Mouse (Mus musculus) hindbrain, postnatal 0 days (tissue): ENCODE measurements around the gene Cnpy1. TPM values are rescaled to one million over a fixed set of nuclear protein-coding genes. Genes with fewer than 3 reads are reported as not detected.

Source experiments
- ATAC-seq: fragments of 200-750 bp; cut with Nextera tagmentation; 2 replicates; pipeline ENCODE4 v1.8.0; 2017; ENCODE audit warnings: mild to moderate bottlenecking, moderate TSS enrichment, moderate library complexity
- DNase-seq: peaks from one replicate; pipeline ENCODE4 v3.0.0-alpha.2; 2015; ENCODE audit warnings: low spot score
- H3K27ac ChIP-seq: fragments of 300-500 bp; sonication (generic); 2 replicates; pipeline ENCODE4 v1.5.1; 2014; ENCODE audit warnings: mild to moderate bottlenecking
- H3K27me3 ChIP-seq: fragments of 300-500 bp; sonication (generic); 2 replicates; pipeline ENCODE4 v1.6.1; 2014; ENCODE audit warnings: low read length, mixed read lengths; ENCODE audit not compliant: insufficient read depth
- H3K36me3 ChIP-seq: fragments of 300-500 bp; sonication (generic); 2 replicates; pipeline ENCODE4 v1.6.1; 2014; ENCODE audit warnings: low read length, mixed read lengths; ENCODE audit not compliant: insufficient read depth
- H3K4me1 ChIP-seq: fragments of 300-500 bp; sonication (generic); 2 replicates; pipeline ENCODE4 v1.6.1; 2014; ENCODE audit warnings: antibody characterized with exemption, low read length, mixed read lengths; ENCODE audit not compliant: insufficient read depth
- H3K4me2 ChIP-seq: fragments of 300-500 bp; sonication (generic); 2 replicates; pipeline ENCODE4 v1.6.1; 2014; ENCODE audit warnings: low read depth, mild to moderate bottlenecking, low read length, moderate library complexity, mixed read lengths
- H3K4me3 ChIP-seq: fragments of 300-500 bp; sonication (generic); 2 replicates; pipeline ENCODE4 v1.5.1; 2014; ENCODE audit warnings: low read length
- H3K9ac ChIP-seq: fragments of 300-500 bp; sonication (generic); replicated peaks from 2 replicates; pipeline ENCODE4 v1.6.1; 2014; ENCODE audit warnings: mild to moderate bottlenecking, low read length, moderate library complexity, mixed read lengths
- H3K9me3 ChIP-seq: fragments of 300-500 bp; sonication (generic); 2 replicates; pipeline ENCODE4 v1.6.1; 2016; ENCODE audit warnings: low read length, mixed read lengths
- CTCF ChIP-seq: IDR thresholded peaks from 2 replicates; pipeline ENCODE4 v1.5.1; 2016; ENCODE audit warnings: antibody characterized with exemption, control low read depth, low read depth
- WGBS: fragments of 180-500 bp; shearing (Covaris S2); extraction: QIAGEN DNeasy Blood & Tissue Kit; methylation state at CpG from one replicate; pipeline ENCODE4 v1.1.7; 2014; 5-methylcytosine and 5-hydroxymethylcytosine counted together
- polyA plus RNA-seq: library from polyadenylated mRNA; unstranded; fragments of >200 nt; fragmentation: Nextera tagmentation; extraction: Ambion mirVana; gene quantifications from 2 replicates; pipeline ENCODE4 v1.2.1, GENCODE M21; 2015
- total RNA-seq: library from RNA; depleted of rRNA; stranded (reverse); fragments of >200 nt; gene quantifications from 2 replicates; pipeline ENCODE4 v1.2.3, GENCODE M21; 2014

Cnpy1 gene
- total and polyA plus RNA-seq, 2 experiments from 2014 or later, result 31.7 to 45.6 TPM

DNA sequence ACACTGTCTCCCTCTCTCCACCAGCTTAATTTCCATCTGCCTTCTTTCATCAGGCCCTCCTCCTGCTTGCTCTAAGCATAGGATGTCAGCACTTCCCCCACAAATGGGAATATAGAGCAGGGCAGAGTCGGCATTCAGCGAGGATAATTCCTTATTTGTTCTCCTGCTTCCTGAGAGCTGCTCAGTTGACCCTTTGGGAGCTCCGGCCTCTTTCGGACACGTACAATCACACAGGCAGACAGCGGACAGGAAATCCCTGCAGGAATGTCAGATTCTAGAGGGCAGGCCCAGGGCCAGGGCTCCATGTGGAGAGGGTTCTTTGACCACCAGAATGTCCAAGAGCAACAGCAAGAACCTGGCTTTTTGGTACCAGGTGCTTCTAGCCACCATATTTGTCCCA is 9.5 kb downstream of the Cnpy1 start:
- no peaks in the 10 kb centered on the region for H3K4me1 ChIP-seq
- 25% methylated on average over 6 of the region's 6 CpGs for WGBS
- DNase-seq, result no peak
- H3K4me2 ChIP-seq, result no peak overlapping the region
- H3K9me3 ChIP-seq, result no peaks in the 10 kb centered on the region
- H3K9ac ChIP-seq, result no peak overlapping the region
- H3K36me3 ChIP-seq, result no peaks in the 10 kb centered on the region
- H3K27ac ChIP-seq, result no peak overlapping the region; the same call in 1 of the 2 replicates
- H3K4me3 ChIP-seq, result no peak overlapping the region
- no peaks in the 10 kb centered on the region for H3K27me3 ChIP-seq
- ATAC-seq, result no peak
- TF ChIP-seq CTCF, result no peak

DNA sequence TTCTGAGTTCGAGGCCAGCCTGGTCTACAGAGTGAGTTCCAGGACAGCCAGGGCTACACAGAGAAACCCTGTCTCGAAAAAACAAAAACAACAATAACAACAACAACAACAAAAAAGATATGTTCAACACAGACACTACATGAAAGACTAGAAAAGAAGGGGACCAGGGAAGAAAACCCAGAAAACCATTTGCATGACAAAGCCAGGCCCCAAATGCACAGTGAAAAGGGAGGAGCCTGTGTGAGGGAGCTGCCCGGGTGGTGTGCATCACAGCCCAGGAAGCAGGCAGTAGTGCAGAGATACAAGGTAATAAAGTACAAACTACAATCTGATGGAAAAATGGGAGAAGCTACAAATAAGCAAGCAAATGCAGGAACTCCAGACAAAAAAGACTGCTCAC is 13.5 kb downstream of the Cnpy1 start:
- WGBS, result 54% methylated on average over 3 of the region's 3 CpGs
- DNase-seq (no peak), ATAC-seq (no peak)

DNA sequence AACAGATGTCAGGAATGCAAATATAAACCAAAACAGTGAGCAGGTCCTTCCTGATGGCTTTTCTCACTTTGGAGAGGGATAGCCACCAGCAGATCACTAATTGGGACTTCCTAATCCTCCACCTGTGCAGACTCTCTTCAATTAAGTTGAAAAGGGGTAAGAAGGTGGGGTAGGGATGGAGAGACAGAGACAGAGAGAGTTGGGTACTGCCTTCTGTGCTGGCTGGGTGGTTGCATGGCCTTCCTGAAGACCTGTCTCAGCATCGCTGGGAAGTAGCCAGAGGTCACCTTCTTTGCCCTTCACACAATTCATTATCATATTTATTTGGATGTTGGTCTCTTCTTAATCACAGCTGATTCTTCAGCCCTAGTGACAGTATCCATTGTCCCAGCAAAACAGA is 26.0 kb downstream of the Cnpy1 start:
- no peak overlapping the region for H3K4me3 ChIP-seq
- no peak for ATAC-seq
- 78% methylated on average over 1 of the region's 1 CpGs for WGBS

More for the DNA sequence above, 13.5 kb downstream of the Cnpy1 start:
- H3K4me1 ChIP-seq, result no peaks in the 10 kb centered on the region
- no peak overlapping the region for H3K9ac ChIP-seq
- no peak for TF ChIP-seq CTCF
- no peak overlapping the region for H3K4me3 ChIP-seq
- H3K9me3 ChIP-seq, result no peaks in the 10 kb centered on the region
- H3K27ac ChIP-seq, result no peak overlapping the region
- H3K27me3 ChIP-seq, result no peaks in the 10 kb centered on the region
- H3K36me3 ChIP-seq, result no peaks in the 10 kb centered on the region
- H3K4me2 ChIP-seq, result no peak overlapping the region

DNA sequence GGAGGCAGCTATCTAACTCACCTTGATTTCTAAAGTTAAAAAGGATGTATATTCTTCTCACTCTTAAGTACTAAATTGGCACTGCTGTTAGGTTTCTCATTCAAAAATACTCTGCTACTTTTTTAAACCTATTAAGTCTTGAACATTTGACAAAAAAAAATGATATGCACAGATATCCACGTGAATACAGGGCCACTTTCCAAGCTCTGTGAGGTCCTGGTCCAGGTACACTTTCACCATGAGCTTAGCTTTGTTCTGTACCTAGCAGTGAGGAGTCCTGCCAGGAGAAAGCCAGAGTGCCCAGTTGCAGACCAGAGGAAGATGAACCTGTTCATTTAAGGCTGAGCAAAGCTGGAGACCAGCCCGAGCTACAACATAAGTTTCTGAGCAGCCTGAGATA is 32.2 kb downstream of the Cnpy1 start:
- ATAC-seq, result no peak

More for the DNA sequence above, 26.0 kb downstream of the Cnpy1 start:
- Histone ChIP-seq H3K9me3 (no peaks in the 10 kb centered on the region), H3K36me3 (no peaks in the 10 kb centered on the region), H3K4me1 (no peaks in the 10 kb centered on the region), H3K4me2 (no peak overlapping the region), H3K9ac (no peak overlapping the region), H3K27ac (no peak overlapping the region), H3K27me3 (no peaks in the 10 kb centered on the region)
- no peak for DNase-seq
- TF ChIP-seq CTCF, result no peak

DNA sequence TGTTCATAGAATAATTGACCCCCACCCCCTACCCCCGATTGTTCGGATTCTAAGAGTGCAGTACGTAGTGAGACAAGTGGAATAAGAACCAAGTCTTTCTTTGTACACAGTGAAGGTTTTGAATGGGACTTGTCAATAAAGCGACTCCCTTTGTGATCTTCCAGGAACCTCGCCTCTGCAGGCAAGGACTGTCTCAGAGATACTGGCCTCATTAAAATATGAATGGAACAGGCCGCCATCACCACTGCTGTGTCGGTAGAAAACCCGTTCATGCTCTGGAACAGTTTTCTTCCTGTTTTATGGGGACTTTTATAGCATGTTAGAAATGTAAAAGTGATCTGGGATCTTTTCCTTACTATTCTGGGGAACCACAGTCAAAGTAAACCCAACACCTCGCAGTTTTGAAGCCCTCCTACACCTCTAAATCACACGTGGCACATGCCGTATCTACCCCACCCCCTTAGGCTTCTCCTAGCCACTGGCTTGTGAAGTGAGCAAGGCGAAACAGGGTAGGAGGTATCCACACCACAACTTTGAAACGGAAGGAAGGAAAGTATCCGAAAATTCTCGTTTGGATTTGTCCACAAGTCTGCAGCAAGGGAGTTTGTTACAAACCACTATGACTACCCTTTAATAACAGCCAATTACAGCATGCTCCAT is 33.8 kb downstream of the Cnpy1 start:
- DNase-seq (no peak), ATAC-seq (no peak)
- Histone ChIP-seq H3K36me3 (no peaks in the 10 kb centered on the region), H3K9ac (no peak overlapping the region), H3K4me3 (0 out of 2 replicates have a peak overlapping the region, but pooled peaks have one; percentile 53), H3K27me3 (peaks cover 12% of the 10 kb centered on the region), H3K4me1 (no peaks in the 10 kb centered on the region), H3K9me3 (no peaks in the 10 kb centered on the region), H3K4me2 (peak overlapping the region; percentile 61), H3K27ac (peak overlapping the region; percentile 80; the same call in 1 of the 2 replicates)
- TF ChIP-seq CTCF, result no peak
- 7% methylated on average over 15 of the region's 15 CpGs for WGBS

More for the DNA sequence above, 32.2 kb downstream of the Cnpy1 start:
- Histone ChIP-seq H3K4me3 (no peak overlapping the region), H3K4me2 (no peak overlapping the region), H3K27ac (no peak overlapping the region), H3K27me3 (peaks cover 12% of the 10 kb centered on the region), H3K9ac (no peak overlapping the region), H3K4me1 (no peaks in the 10 kb centered on the region), H3K9me3 (no peaks in the 10 kb centered on the region), H3K36me3 (no peaks in the 10 kb centered on the region)
- 68% methylated on average over 2 of the region's 2 CpGs for WGBS
- TF ChIP-seq CTCF, result no peak
- no peak for DNase-seq

DNA sequence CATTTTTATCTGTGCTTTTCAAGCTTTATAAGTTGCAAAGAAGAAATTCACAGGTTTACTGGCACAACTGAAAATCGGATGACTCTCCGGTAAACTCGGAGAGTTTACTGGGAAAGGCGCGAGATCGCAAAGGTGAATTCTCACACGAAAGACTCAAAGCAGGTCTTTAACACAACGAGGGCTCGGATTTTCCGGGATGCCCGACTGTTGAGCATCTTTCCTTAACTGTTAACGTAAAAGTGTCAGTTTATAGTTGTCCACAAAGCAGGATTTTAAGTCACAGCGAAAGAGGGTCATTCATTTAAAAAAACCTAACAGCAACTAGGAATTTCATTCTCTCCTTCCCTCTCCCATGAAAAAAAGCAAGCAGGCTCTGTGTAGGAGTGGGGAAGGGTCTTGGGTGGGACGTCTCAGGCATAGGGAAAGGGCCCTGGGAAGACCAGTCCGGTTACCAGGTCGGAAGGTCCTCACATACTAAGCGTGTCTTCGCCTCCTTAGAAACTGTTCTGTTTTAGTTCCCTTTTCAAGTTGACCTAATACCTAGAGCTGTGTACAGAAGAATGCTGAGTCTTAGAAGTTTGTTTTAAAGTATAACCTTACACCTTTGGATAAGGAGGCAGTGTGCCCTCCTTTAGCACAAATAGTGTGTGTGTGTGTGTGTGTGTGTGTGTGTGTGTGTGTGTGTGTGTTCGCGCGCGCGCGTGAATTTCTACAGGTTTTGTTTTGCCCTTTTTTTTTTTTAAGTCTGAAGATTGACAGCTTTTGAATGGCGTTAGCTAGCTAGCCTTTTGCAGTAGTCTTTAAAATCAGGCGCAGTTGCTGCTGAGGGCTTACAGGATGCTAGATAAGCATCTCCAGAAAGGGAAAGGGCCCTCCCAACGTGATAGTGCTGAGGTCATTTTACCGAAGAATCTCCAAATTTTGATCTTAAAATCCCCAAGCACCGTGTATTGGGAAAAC is 34.7 kb downstream of the Cnpy1 start:
- Histone ChIP-seq H3K4me1 (no peaks in the 10 kb centered on the region), H3K36me3 (no peaks in the 10 kb centered on the region), H3K9me3 (no peaks in the 10 kb centered on the region), H3K27me3 (peaks cover 12% of the 10 kb centered on the region), H3K4me2 (peak overlapping the region; percentile 61), H3K4me3 (peak overlapping the region; percentile 53), H3K27ac (peak overlapping the region; percentile 80; the same call in 1 of the 2 replicates), H3K9ac (peak overlapping the region; percentile 63)
- WGBS, result 2% methylated on average over 29 of the region's 29 CpGs
- DNase-seq (no peak), ATAC-seq (no peak)
- no peak for TF ChIP-seq CTCF
